Mouse (Mus musculus) liver, embryonic 12.5 days (tissue): Measurements from ENCODE around the gene Spryd3. TPM values are rescaled to one million over a fixed set of nuclear protein-coding genes. Genes with fewer than 3 reads are reported as not detected.

ENCODE experiments used
- ATAC-seq: fragments of 200-750 bp; cut with Nextera tagmentation; 2 replicates; pipeline ENCODE4 v1.8.0; 2017; ENCODE audit warnings: moderate number of reproducible peaks, mild to moderate bottlenecking, moderate library complexity
- H3K27ac ChIP-seq: fragments of 300-500 bp; sonication (generic); 2 replicates; pipeline ENCODE4 v1.5.1; 2016; ENCODE audit warnings: mild to moderate bottlenecking
- H3K27me3 ChIP-seq: fragments of 300-500 bp; sonication (generic); replicated peaks from 2 replicates; pipeline ENCODE4 v1.6.1; 2016; ENCODE audit warnings: mild to moderate bottlenecking, moderate library complexity
- H3K36me3 ChIP-seq: fragments of 300-500 bp; sonication (generic); 2 replicates; pipeline ENCODE4 v1.6.1; 2016; ENCODE audit warnings: mild to moderate bottlenecking, moderate library complexity
- H3K4me1 ChIP-seq: fragments of 300-500 bp; sonication (generic); 2 replicates; pipeline ENCODE4 v1.6.1; 2016
- H3K4me2 ChIP-seq: fragments of 300-500 bp; sonication (generic); 2 replicates; pipeline ENCODE4 v1.6.1; 2016; ENCODE audit warnings: mild to moderate bottlenecking, moderate library complexity
- H3K4me3 ChIP-seq: fragments of 300-500 bp; sonication (generic); 2 replicates; pipeline ENCODE4 v1.5.1; 2016; ENCODE audit warnings: mild to moderate bottlenecking, moderate library complexity
- H3K9ac ChIP-seq: fragments of 300-500 bp; sonication (generic); 2 replicates; pipeline ENCODE4 v1.6.1; 2016; ENCODE audit warnings: mild to moderate bottlenecking, moderate library complexity
- H3K9me3 ChIP-seq: fragments of 300-500 bp; sonication (generic); replicated peaks from 2 replicates; pipeline ENCODE4 v1.6.1; 2016; ENCODE audit warnings: mild to moderate bottlenecking, moderate library complexity
- WGBS: fragments of 180-500 bp; shearing (Covaris S2); methylation state at CpG from one replicate; pipeline ENCODE4 v1.1.7; 2016; ENCODE audit not compliant: insufficient replicate concordance; 5-methylcytosine and 5-hydroxymethylcytosine counted together
- polyA plus RNA-seq: library from polyadenylated mRNA; unstranded; fragments of >200 nt; fragmentation: Nextera tagmentation; extraction: Ambion mirVana; gene quantifications from 2 replicates; pipeline ENCODE4 v1.2.1, GENCODE M21; 2016

Gene Spryd3
- polyA plus RNA-seq, 1 experiment from 2014 or later, result 14.9 TPM

DNA sequence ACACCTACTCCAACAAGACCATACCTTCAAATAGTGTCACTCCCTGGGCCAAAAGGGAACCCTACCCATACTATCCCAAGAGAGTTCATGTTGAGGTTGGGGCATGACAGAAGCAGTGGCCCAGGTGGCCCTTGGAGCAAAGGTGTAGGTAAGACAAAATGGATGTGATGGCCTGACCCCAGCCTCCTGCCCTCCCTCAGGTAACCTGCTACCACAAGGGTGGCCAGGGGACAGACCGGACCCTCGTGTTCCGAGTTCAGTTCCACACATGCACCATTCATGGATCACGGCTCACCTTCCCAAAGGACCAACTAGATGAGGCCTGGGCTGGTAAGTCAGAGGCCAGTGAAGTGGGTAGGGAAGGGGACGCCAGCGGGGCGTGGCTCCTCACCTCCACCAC, 25.8 kb downstream of the Spryd3 start:
- H3K9me3 ChIP-seq, result no peaks in the 10 kb centered on the region
- peaks cover 24% of the 10 kb centered on the region for H3K36me3 ChIP-seq
- peaks cover 36% of the 10 kb centered on the region for H3K27me3 ChIP-seq
- H3K9ac ChIP-seq, result no peak overlapping the region
- H3K27ac ChIP-seq, result no peak overlapping the region
- no peak for ATAC-seq
- WGBS, result 86% methylated on average over 7 of the region's 7 CpGs
- H3K4me2 ChIP-seq, result no peak overlapping the region
- peaks cover 26% of the 10 kb centered on the region for H3K4me1 ChIP-seq
- no peak overlapping the region for H3K4me3 ChIP-seq

DNA sequence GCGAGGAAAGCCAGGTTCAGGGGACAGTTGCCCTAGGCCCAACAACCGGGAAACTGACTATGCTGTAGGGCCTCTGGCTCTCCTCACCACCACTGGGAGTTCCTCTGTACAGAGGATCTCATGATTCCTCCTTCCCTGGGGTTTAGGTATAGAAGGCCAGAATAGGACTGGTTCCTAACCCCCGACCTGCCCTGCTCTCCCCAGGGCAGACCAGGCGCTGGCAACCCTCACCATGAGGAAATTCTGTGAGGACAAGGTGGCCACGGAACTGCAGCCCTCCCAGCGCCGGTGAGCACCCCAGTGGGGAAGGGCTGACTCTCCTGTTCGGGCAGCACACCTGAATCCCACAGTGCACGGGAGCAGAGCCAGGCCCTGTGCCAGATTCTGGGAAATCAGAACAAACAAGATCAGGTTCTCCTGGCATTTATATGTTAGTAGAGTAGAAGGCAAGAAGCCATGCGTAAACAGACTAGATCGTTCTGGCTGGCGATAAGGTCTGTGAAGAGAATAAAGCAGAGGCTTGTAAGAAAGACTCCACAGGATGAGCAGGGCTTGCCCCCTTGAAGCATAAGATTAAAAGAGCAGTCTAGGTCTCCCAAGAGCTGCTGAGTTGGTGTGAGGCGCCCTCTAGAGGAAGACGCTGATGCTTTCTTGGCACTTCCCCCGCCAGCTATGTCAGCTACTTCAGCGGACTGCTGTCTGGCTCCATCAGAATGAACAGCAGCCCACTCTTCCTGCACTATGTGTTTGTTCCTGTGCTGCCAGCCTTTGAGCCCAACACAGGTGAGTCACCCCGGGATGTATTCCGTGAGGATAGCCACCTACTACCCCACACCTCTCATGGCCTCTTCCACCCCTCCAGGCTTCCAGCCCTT, 27.1 kb downstream of the Spryd3 start:
- no peak overlapping the region for H3K27ac ChIP-seq
- H3K27me3 ChIP-seq, result peaks cover 50% of the 10 kb centered on the region
- H3K36me3 ChIP-seq, result peaks cover 20% of the 10 kb centered on the region; the same call in 1 of the 2 replicates
- WGBS, result 49% methylated on average over 18 of the region's 18 CpGs
- H3K9ac ChIP-seq, result no peak overlapping the region
- H3K4me3 ChIP-seq, result no peak overlapping the region
- no peaks in the 10 kb centered on the region for H3K9me3 ChIP-seq
- no peak overlapping the region for H3K4me2 ChIP-seq
- ATAC-seq, result no peak
- peaks cover 36% of the 10 kb centered on the region for H3K4me1 ChIP-seq

DNA sequence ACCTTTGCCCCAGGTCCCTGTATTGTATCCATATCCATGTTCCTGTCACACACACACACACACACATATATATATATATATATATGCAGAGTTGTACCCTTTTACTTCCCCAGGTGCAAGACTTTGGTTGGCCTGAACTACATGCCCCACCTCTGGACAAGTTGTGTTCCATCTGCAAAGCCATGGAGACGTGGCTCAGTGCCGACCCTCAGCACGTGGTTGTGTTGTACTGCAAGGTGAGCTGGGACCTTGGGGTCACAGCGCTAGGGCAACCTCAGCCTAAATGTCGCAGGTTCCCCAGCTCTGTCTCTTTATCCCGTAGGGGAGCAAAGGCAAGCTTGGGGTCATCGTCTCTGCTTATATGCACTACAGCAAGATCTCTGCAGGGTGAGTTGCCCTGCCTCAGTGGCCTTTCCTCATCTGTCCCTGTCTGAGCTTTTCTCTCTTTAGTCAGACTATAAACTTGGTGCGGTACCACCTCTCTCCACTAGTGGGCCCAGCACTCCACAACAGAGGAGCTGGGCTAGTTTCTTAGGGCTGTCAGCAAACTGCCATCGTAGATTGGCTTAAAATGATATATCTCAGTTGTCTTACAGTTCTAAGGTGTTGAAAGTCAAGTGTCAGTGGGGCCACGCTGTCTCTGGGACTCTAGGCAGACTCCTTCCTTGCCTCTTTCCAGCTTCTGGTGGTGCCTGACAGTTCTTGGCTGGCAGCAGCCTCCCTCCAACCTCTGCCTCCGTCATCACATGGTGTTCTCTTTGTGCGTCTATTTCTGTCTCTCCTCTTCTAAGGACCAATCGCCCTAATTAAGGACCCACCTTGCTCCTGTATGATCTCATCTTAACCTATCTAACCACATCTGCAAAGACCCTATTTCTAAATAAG, 28.1 kb downstream of the Spryd3 start:
- 44% methylated on average over 13 of the region's 13 CpGs for WGBS
- H3K4me2 ChIP-seq, result peak overlapping the region; percentile 71

DNA sequence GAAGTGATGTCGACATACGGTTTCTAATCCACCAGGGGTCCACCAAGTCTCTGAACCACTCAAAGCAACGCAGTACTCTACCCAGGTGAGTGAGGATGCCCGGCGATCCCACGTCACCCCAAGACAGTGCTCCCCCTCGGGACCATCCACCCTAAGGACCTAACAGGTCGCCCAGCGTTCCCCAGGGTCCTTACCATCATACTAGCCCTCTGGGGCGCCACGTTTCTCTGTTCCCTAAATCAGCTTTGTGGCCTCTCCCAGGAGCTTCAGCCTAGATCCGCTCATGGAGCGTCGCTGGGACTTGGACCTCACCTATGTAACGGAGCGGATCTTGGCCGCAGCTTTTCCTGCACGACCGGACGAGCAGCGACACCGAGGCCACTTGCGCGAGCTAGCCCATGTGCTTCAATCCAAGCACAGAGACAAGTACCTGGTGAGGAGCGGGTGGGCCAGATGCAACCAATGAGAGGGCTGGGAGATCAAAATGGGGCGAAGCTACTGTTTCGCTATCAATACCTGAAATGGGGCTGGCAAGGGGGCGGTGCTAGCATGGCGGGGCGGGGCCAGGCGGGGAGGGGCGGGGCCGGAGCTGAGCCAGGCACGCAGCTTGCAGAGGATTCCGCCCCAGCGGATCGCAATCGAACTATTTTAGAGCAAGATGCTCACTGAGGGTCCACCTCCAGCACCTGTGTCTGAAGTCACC, 29.1 kb downstream of the Spryd3 start:
- Histone ChIP-seq H3K4me1 (peaks cover 55% of the 10 kb centered on the region), H3K27me3 (peaks cover 70% of the 10 kb centered on the region), H3K4me3 (peak overlapping the region; percentile 43), H3K9me3 (no peaks in the 10 kb centered on the region), H3K27ac (no peak overlapping the region), H3K9ac (peak overlapping the region; percentile 29; the same call in 1 of the 2 replicates), H3K4me2 (peak overlapping the region; percentile 71), H3K36me3 (peaks cover 15% of the 10 kb centered on the region; the same call in 1 of the 2 replicates)
- 23% methylated on average over 38 of the region's 38 CpGs for WGBS
- ATAC-seq, result peak; percentile 6; the same call in 1 of the 2 replicates

More for the DNA sequence above, 28.1 kb downstream of the Spryd3 start:
- Histone ChIP-seq H3K9ac (no peak overlapping the region), H3K4me3 (no peak overlapping the region), H3K9me3 (no peaks in the 10 kb centered on the region), H3K27ac (no peak overlapping the region), H3K36me3 (peaks cover 20% of the 10 kb centered on the region; the same call in 1 of the 2 replicates), H3K27me3 (peaks cover 60% of the 10 kb centered on the region), H3K4me1 (peaks cover 45% of the 10 kb centered on the region)
- ATAC-seq, result no peak; the same call in 1 of the 2 replicates

DNA sequence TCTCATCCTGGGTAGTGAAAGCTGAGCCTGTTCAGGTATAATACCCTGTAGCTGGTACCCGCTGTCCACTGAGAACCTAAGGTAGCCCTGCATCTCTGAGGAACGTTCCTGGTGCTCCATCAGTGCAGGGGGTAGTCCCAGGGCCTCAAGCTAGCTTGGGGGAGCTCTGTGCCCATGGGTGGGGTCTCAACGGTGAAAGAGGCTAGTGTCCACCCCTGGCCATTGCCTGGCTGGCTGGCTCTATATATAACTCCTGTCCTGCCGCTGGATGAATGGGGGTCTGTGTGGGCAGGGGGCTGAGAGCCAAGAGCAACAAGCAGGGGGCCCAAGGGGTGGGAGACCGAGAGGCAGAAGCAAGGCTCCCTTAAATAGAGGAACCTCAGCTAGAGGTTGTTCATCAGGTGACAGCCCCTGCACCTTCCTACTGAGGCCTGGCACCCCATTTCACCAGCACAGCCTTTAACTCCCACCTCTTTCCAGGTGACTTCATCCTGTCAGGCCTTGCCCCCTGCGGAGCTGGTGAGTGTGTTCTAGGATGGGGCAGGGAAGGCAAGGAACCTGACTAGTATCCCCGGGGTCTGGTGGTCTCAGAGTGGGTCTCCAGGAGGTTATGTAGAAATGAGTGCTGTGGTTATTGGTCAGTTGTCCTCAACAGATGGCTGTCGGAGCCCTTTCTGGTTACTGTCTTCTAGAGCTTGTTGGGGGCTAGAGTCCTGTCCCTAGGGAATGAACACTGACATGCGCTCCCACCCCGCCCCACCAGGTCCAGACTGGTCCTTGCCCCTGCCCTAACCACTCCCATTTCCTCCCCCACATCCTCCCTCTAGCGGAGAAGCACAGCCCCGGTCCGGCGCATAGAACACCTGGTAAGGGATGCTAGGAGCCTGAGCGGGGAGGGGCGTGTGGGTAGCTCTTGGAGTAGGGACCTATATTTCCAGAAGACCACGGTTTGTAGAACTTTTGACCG, 30.0 kb downstream of the Spryd3 start:
- Histone ChIP-seq H3K27ac (no peak overlapping the region), H3K27me3 (peaks cover 76% of the 10 kb centered on the region)

GRCm38 (mm10) chr15:102105360-102105759, 30.7 kb downstream of the Spryd3 start:
- 49% methylated on average over 5 of the region's 5 CpGs for WGBS
- H3K4me1 ChIP-seq, result peaks cover 71% of the 10 kb centered on the region
- no peak overlapping the region for H3K4me3 ChIP-seq
- peaks cover 76% of the 10 kb centered on the region for H3K27me3 ChIP-seq
- ATAC-seq, result no peak
- H3K4me2 ChIP-seq, result no peak overlapping the region
- H3K36me3 ChIP-seq, result 0 out of 2 replicates have a peak, but pooled peaks cover 7% of the 10 kb centered on the region
- no peaks in the 10 kb centered on the region for H3K9me3 ChIP-seq
- H3K9ac ChIP-seq, result no peak overlapping the region
- H3K27ac ChIP-seq, result no peak overlapping the region

More for the DNA sequence above, 30.0 kb downstream of the Spryd3 start:
- Histone ChIP-seq H3K36me3 (peaks cover 12% of the 10 kb centered on the region; the same call in 1 of the 2 replicates), H3K9me3 (no peaks in the 10 kb centered on the region), H3K4me1 (peaks cover 64% of the 10 kb centered on the region), H3K9ac (no peak overlapping the region), H3K4me2 (peak overlapping the region; percentile 71), H3K4me3 (peak overlapping the region; percentile 43; the same call in 1 of the 2 replicates)
- whole genome bisulfite sequencing, result 21% methylated on average over 18 of the region's 18 CpGs
- no peak for ATAC-seq

DNA sequence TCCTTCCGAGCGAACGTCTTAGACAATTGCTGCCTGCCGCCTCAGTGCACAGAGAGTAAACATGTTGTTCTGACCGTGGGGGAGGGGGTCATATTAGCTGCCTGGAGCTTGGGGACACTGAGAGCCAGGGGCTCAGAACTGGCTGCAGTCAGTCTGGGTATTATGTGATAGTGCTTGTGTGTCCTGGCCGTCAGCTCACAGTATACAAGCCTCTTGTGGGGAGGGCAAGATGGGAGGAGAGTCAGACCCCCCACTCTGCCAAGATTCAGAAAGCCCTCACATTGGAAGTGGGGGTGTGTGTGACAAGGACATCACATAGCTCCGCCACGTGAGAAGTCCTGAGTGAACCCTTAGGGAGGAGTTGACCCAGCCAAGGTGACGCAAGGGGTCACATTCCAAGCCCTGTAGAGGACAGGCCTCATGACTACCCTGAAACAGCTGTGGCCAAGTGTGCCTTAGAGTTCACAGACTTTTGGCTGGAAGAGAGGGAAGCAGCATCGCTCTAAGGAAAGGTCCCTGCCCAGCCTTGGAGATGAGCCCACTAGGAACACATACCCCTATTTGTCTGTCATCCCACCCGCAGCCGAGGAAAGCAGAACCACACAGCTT, 32.0 kb downstream of the Spryd3 start:
- WGBS, result 50% methylated on average over 12 of the region's 12 CpGs
- no peaks in the 10 kb centered on the region for H3K36me3 ChIP-seq
- peak overlapping the region; percentile 43 for H3K4me3 ChIP-seq
- no peak for ATAC-seq
- peaks cover 88% of the 10 kb centered on the region for H3K27me3 ChIP-seq
- H3K27ac ChIP-seq, result peak overlapping the region; percentile 13; the same call in 1 of the 2 replicates
- H3K9me3 ChIP-seq, result no peaks in the 10 kb centered on the region
- peak overlapping the region; percentile 97 for H3K4me2 ChIP-seq
- peaks cover 84% of the 10 kb centered on the region for H3K4me1 ChIP-seq
- no peak overlapping the region; the same call in 1 of the 2 replicates for H3K9ac ChIP-seq

DNA sequence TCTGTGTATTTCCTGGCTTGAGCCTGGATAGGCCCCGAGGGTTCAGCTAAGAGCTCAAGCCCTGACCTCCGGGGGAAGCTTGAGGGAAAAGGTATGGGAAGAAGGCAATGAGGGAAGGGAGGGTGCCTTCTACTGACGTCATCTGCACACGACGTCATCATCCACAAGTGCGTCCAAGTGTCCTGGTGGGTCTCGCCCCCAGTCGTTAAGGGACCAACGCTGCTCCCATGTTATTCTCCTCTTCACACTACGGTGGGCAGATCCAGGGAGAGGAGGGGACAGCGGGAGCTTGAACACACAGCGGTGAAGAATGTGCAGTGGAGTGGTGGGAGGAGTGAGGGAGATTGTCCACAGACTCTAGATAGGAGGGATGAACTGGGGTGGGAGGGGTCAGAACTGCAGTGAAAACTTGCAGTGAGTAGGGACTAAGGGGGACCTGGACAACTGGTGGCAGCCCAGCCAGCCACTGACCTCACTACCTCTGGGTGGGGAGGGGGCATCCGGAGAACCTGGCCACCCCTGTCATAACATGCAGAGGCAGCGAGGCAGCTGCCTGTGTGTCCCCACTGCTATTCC, 32.6 kb downstream of the Spryd3 start:
- 18% methylated on average over 14 of the region's 14 CpGs for WGBS
- Histone ChIP-seq H3K9ac (peak overlapping the region; percentile 49; the same call in 1 of the 2 replicates), H3K9me3 (no peaks in the 10 kb centered on the region), H3K27ac (peak overlapping the region; percentile 70), H3K36me3 (peaks cover 2% of the 10 kb centered on the region; the same call in 1 of the 2 replicates), H3K4me3 (peak overlapping the region; percentile 43), H3K4me1 (peaks cover 85% of the 10 kb centered on the region), H3K4me2 (peak overlapping the region; percentile 97), H3K27me3 (peaks cover 90% of the 10 kb centered on the region)
- ATAC-seq, result no peak

DNA sequence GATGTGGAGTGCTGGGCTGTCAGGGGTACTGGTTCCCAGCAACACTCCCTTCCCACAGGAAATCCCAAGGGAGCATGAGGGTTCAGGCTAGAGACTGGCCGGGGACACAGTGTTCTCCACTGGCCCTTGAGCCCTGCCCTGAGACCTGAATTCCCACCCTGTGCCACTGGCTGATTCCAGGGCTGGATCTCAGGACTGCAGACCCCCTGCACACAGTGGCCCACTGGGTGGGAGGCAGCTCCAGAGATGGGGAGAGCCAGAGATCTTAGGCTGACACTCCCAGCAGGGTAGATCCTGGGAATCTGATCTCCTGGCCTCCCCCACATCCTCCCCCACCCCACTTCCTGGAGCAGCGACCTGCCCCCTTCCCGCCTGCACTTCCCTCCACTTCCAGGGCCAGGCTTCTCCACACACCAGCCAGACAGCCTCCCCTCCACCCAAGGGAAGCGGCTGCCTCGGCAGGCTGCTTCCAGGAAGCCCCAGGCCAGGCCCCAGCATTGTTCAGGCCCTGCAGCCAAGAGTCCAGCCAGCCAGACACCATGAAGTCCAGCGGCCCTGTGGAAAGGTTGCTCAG, 33.4 kb downstream of the Spryd3 start:
- Histone ChIP-seq H3K9ac (peak overlapping the region; percentile 49; the same call in 1 of the 2 replicates), H3K27ac (peak overlapping the region; percentile 70), H3K4me1 (peaks cover 82% of the 10 kb centered on the region), H3K9me3 (no peaks in the 10 kb centered on the region), H3K27me3 (peaks cover 87% of the 10 kb centered on the region), H3K4me3 (peak overlapping the region; percentile 43), H3K36me3 (peaks cover 10% of the 10 kb centered on the region), H3K4me2 (peak overlapping the region; percentile 97)
- 32% methylated on average over 6 of the region's 6 CpGs for WGBS
- no peak for ATAC-seq
